Mouse (Mus musculus) left cerebral cortex, postnatal 14 days (tissue): Measurements from ENCODE around the gene Pgpep1. TPM values are rescaled to one million over a fixed set of nuclear protein-coding genes. Genes with fewer than 3 reads are reported as not detected.

Experiments used
- DNase-seq, 2 experiments: peaks; one replicate each; pipeline ENCODE4 v3.0.0; 2021 to 2022; ENCODE audit warnings: low spot score in 2 of 2, mixed read lengths in 1 of 2
- intact Hi-C: fragments of 180-260 bp; cut with DNase I; formaldehyde crosslinking; loops from one replicate; pipeline ENCODE4 v1.15.1; 2025
- total RNA-seq, 2 experiments: library from RNA; stranded (reverse); gene quantifications; 2 replicates each; pipeline ENCODE4 v1.2.3; 2021

The Pgpep1 gene
- total RNA-seq, 2 experiments from 2014 or later = 14.8 to 19.0 TPM

- intact Hi-C loops = no loop called here
- no peak for DNase-seq
Observed at GRCm38 (mm10) chr8:70695318-70696018, 35.3 kb upstream of the Pgpep1 start.

GRCm38 (mm10) chr8:70693636-70694035 is 33.4 kb upstream of the Pgpep1 start:
- intact Hi-C loops = no loop called here
- no peak for DNase-seq

DNA sequence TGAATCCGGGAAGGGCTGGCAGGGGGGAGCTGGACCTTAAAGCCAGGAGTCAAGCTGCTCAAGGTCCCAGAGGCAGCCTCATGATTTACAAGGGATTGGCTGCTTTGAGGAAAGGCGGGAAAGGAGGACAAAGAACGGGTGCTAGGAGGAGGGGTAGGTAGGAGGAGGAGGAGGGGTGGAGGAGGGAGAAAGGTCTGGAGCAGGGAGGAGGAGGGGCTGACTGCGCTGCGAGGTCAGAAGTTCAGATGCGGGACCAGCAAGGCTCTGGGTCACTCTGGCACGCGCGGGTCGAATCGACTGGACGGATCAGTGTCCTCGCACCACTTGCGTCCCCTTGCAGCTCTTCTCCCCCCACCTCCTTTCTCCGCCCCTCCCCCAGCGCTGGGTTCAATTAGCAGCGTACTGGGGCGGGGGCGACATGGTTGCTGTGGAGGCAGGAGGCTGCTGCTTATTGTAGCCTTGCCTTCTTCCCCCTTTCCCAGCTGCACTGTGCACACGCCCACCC is 31.6 kb upstream of the Pgpep1 start:
- no peak for DNase-seq
- intact Hi-C loops = no loop called here

DNA sequence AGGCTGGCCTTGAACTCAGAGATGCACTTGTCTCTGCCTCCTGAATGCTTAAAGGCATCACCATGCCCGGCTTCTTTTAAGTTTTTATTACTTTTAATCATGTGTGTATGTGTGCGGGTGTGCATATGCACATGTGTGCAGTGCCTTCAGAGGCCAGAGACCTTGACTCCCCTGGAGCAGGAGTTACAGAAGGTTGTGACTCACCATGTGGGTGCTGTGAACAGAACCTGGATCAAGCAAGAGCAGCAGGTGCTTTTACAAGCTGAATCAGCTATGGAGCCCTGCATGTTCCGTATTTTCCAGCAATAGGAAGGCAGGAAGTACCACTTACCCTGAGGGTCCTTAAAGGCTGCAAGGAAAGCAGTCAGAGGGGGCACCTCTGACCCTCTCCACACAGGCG is 31.0 kb upstream of the Pgpep1 start:
- intact Hi-C loops = no loop called here
- no peak for DNase-seq

DNA sequence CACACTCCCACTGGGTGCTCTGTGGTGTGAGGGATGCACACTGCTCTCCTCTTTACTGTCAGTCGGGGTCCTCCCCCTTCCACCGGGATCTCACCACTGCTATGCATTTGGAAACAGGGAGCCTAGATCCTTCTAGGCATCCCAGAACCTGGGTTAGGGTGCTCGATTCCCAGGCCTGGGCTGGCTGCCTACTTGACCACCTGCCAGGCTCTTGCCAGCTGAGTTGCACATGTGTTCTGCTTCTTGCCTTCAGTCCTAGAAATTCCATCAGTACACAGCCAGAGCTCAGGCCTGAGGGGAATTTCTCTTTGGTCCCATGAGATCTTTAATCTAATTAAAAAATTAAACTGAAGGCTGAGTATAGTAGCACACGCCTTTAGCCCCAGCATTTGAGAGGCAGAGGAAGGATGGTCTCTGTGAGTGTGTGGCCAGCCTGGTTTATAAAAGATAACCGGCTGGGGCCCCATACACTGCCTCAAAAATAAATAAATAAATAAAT is 29.8 kb upstream of the Pgpep1 start:
- DNase-seq = no peak
- intact Hi-C loops = no loop called here

GRCm38 (mm10) chr8:70688136-70688535 is 27.9 kb upstream of the Pgpep1 start:
- DNase-seq = no peak
- intact Hi-C loops = no loop called here

DNA sequence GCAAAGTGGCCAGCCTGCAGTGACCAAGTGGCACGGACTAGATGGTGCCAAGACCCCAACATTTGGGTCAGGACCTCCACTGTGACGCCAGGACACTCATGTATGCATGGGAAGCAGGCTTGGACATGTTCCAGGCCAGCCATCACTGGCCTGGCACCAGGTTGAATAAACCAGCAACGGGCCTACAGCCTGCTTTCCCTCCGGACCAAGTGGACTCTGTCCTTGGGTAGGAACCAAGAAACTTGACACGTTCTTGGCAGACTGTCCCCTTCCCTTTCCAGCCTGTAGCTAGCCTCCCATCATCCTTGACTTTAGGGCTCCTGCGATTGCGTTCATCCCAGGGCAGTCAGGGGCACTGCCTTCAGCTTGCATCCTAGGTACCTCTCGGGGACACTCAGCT is 27.4 kb upstream of the Pgpep1 start:
- intact Hi-C loops = no loop called here
- DNase-seq = no peak

DNA sequence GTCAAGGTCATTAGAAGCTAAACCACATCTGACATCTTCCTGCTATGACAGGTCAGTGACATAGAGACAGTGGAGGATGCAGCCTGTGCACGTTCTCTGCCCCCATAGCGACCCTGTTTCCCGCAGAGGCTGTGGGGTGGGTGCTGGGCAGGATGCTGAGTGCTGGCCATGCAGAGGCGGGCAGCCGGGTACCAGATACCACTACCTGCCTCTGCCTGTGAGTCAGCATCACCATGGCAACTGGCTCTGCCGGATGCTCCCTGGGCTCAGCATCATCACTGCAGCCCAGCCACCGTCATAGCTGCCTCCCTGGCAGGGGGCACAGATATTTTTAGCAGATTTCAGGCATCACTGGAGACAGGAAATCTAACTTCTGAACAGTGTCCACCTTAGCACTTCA is 24.1 kb upstream of the Pgpep1 start:
- DNase-seq = peak; percentile 82 to 92
- intact Hi-C loops = no loop called here

GRCm38 (mm10) chr8:70682692-70683091 is 22.5 kb upstream of the Pgpep1 start:
- DNase-seq = no peak
- intact Hi-C loops = no loop called here

DNA sequence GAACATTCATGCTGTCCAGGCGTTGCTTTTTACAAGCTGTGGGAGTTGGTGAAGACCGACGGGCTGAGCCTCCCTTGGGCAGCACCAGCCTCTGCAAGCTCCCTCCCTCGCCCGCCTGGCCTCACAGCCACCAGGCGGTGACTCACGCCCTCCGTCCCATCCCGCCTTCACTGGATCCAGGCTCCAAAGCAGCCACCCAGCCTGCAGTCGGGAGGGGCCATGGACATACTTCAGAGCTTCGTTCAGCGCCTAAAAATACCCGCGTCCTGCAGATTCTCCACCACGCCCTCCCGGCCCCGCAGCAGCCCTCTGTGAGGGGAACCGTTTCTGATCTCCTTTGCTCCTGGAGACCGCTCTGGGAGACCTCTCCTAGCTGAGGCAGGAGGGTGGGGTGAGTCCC is 22.0 kb upstream of the Pgpep1 start:
- no peak for DNase-seq
- intact Hi-C loops = no loop called here

GRCm38 (mm10) chr8:70681410-70681809 is 21.2 kb upstream of the Pgpep1 start:
- intact Hi-C loops = no loop called here
- DNase-seq = no peak

- DNase-seq = no peak
- intact Hi-C loops = no loop called here
Observed at GRCm38 (mm10) chr8:70680039-70680438, 19.9 kb upstream of the Pgpep1 start.

- DNase-seq = no peak
- intact Hi-C loops = no loop called here
Observed at GRCm38 (mm10) chr8:70679404-70679803, 19.2 kb upstream of the Pgpep1 start.

- DNase-seq = no peak
- intact Hi-C loops = no loop called here
Observed at GRCm38 (mm10) chr8:70678679-70679078, 18.5 kb upstream of the Pgpep1 start.

GRCm38 (mm10) chr8:70677451-70678080 is 17.4 kb upstream of the Pgpep1 start:
- no peak for DNase-seq
- intact Hi-C loops = no loop called here

DNA sequence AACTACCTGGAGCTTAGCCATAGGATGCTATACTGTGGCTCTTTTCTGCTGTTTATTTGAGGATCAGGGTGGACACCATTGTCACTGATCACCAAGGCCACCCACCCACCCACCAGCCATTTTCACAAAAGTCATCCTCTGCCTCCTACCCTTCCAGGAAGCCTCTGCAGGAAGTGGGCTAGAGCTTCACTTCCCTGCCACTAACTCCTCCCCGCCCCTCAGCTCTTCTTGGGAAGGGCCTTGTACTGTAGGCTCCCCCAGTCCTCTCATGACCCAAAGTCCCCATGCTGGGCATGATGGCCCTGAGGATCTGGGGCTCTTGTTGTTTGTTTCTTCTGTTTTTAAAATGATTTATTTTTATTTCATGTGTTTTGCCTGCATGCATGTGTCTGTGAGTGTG is 15.1 kb upstream of the Pgpep1 start:
- DNase-seq = no peak
- intact Hi-C loops = no loop called here

- intact Hi-C loops = loop anchor here (5.0 kb wide), 1 partner anchor 47 kb away; no protein-coding TSS in a partner anchor
- DNase-seq = no peak
Observed at GRCm38 (mm10) chr8:70674716-70675115, 14.5 kb upstream of the Pgpep1 start.

DNA sequence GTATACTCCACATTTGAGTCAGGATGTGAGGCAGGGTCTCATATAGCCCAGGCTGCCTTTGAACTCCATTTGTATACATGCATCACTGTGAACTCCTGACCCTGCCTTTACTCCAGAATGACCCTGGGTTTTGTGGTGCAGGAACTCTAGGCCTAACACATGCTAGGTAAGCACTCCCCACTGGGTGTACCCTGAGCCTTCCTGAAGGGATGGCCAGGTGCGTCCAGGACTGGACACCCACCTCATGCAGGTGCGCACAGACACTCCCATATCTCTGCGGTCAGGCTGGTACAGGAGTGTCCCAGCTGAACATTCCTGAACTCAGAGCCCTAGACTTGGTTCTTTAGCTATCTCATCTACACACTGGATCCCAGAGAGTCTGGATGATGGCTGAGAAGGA is 13.9 kb upstream of the Pgpep1 start:
- intact Hi-C loops = loop anchor here (5.0 kb wide), 1 partner anchor 47 kb away; no protein-coding TSS in a partner anchor
- DNase-seq = no peak

GRCm38 (mm10) chr8:70673079-70673856 is 13.1 kb upstream of the Pgpep1 start, which contains the start of gene Lsm4:
Lsm4 (plus strand) TSS chr8:70673248.
- intact Hi-C loops = loop anchor here (1.0 to 5.0 kb wide), 2 partner anchors 27 to 46 kb away; no protein-coding TSS in a partner anchor
- DNase-seq = peak; percentile 98 to 99
